In genomic region chr7:112376611-112377010, GRCm38 (mm10) we compare ENCODE assay signal across 11 mouse cellular contexts. TPM values are rescaled to one million over a fixed set of nuclear protein-coding genes. Genes with fewer than 3 reads are reported as not detected.
DNase-seq lines count a peak whose midpoint lies in the region; ATAC-seq and TF ChIP-seq lines count a peak whose summit lies in the region.
"Had no signal": no experiment of that assay in that cellular context is flagged by ENCODE, and none has a peak within 500 bp of the region (broad histone marks: within the 10 kb centered on the region; RNA-seq: fewer than 3 reads in every experiment).

No protein-coding gene starts in this region.

- H3K9ac ChIP-seq in embryonic facial prominence, embryonic 12.5 days = 0 out of 2 replicates have a peak overlapping the region, but pooled peaks have one; percentile 12
- no peak overlapping the region for H3K9ac ChIP-seq in heart, postnatal 0 days (replicated peaks; ENCODE audit: low read depth, low read length)
- H3K9ac ChIP-seq in midbrain, embryonic 11.5 days (ENCODE audit: low read length) = no peak overlapping the region
- H3K9ac ChIP-seq: hindbrain, embryonic 13.5 days; liver, embryonic 14.5 days had no signal

- no peak overlapping the region for H3K27ac ChIP-seq in embryonic facial prominence, embryonic 12.5 days
- H3K27ac ChIP-seq in embryonic facial prominence, embryonic 10.5 days (replicated peaks) = no peak overlapping the region
- H3K27ac ChIP-seq in heart, postnatal 0 days (ENCODE audit: low read depth) = peak overlapping the region; percentile 79; the same call in 1 of the 2 replicates
- H3K27ac ChIP-seq in midbrain, embryonic 11.5 days (ENCODE audit: low read depth, low read length) = no peak overlapping the region
- H3K27ac ChIP-seq in midbrain, embryonic 10.5 days (replicated peaks) = no peak overlapping the region
- H3K27ac ChIP-seq: hindbrain, embryonic 13.5 days; liver, embryonic 14.5 days had no signal

- ATAC-seq in embryonic facial prominence, embryonic 12.5 days (ENCODE audit: insufficient number of reproducible peaks, insufficient read depth, low FRiP score, low TSS enrichment) = no peak
- no peak for ATAC-seq in heart, postnatal 0 days (ENCODE audit: insufficient read depth, low read depth)
- no peak for ATAC-seq in midbrain, embryonic 11.5 days (ENCODE audit: low FRiP score)

- H3K4me3 ChIP-seq in embryonic facial prominence, embryonic 12.5 days = no peak overlapping the region
- no peak overlapping the region for H3K4me3 ChIP-seq in embryonic facial prominence, embryonic 10.5 days
- no peak overlapping the region for H3K4me3 ChIP-seq in heart, postnatal 0 days (ENCODE audit: low read depth, low read length)
- H3K4me3 ChIP-seq in midbrain, embryonic 11.5 days (ENCODE audit: low read depth, low read length) = no peak overlapping the region
- no peak overlapping the region for H3K4me3 ChIP-seq in midbrain, embryonic 10.5 days
- H3K4me3 ChIP-seq: hindbrain, embryonic 13.5 days had no signal

- intact Hi-C loops in left cerebral cortex, postnatal 14 days (cut with DNase I) = loop anchor here (5.0 kb wide), 1 partner anchor 756 kb away; no protein-coding TSS in a partner anchor

- no peaks in the 10 kb centered on the region for H3K36me3 ChIP-seq in embryonic facial prominence, embryonic 12.5 days
- H3K36me3 ChIP-seq in embryonic facial prominence, embryonic 10.5 days (replicated peaks) = no peaks in the 10 kb centered on the region
- H3K36me3 ChIP-seq in heart, postnatal 0 days (replicated peaks; ENCODE audit: control insufficient read depth, insufficient read depth, low read length) = no peaks in the 10 kb centered on the region; the same call in 1 of the 2 replicates
- H3K36me3 ChIP-seq in midbrain, embryonic 11.5 days (ENCODE audit: control insufficient read depth, insufficient read depth, low read length) = no peaks in the 10 kb centered on the region
- no peaks in the 10 kb centered on the region for H3K36me3 ChIP-seq in midbrain, embryonic 10.5 days
- H3K36me3 ChIP-seq: hindbrain, embryonic 13.5 days had no signal

- no peak for TF ChIP-seq EP300 in heart, postnatal 0 days (IDR thresholded peaks at IDR 0.05; ENCODE audit: low read depth)

- H3K27me3 ChIP-seq in embryonic facial prominence, embryonic 12.5 days = no peaks in the 10 kb centered on the region
- H3K27me3 ChIP-seq in embryonic facial prominence, embryonic 10.5 days (replicated peaks; ENCODE audit: low read depth, poor library complexity, severe bottlenecking) = peaks cover 4% of the 10 kb centered on the region; the same call in 1 of the 2 replicates
- no peaks in the 10 kb centered on the region for H3K27me3 ChIP-seq in heart, postnatal 0 days (ENCODE audit: control insufficient read depth, insufficient read depth, low read length)
- no peaks in the 10 kb centered on the region for H3K27me3 ChIP-seq in midbrain, embryonic 11.5 days (ENCODE audit: control insufficient read depth, insufficient read depth, low read length)
- H3K27me3 ChIP-seq in midbrain, embryonic 10.5 days (ENCODE audit: low read depth, poor library complexity, severe bottlenecking) = peaks cover 5% of the 10 kb centered on the region; the same call in 1 of the 2 replicates

- TF ChIP-seq CTCF in heart, postnatal 0 days (IDR thresholded peaks at IDR 0.05; ENCODE audit: low read depth) = no peak

- 65% methylated on average over 2 of the region's 2 CpGs for WGBS in embryonic facial prominence, embryonic 12.5 days
- 66% methylated on average over 2 of the region's 2 CpGs for WGBS in embryonic facial prominence, embryonic 10.5 days
- WGBS in heart, postnatal 0 days = 34% methylated on average over 2 of the region's 2 CpGs
- 80% methylated on average over 2 of the region's 2 CpGs for WGBS in midbrain, embryonic 11.5 days
- WGBS in midbrain, embryonic 10.5 days = 79% methylated on average over 2 of the region's 2 CpGs

- H3K4me1 ChIP-seq in embryonic facial prominence, embryonic 12.5 days = peaks cover 5% of the 10 kb centered on the region; the same call in 1 of the 2 replicates
- H3K4me1 ChIP-seq in embryonic facial prominence, embryonic 10.5 days = peaks cover 9% of the 10 kb centered on the region; the same call in 1 of the 2 replicates
- peaks cover 17% of the 10 kb centered on the region; the same call in 1 of the 2 replicates for H3K4me1 ChIP-seq in heart, postnatal 0 days (ENCODE audit: control insufficient read depth, insufficient read depth)
- H3K4me1 ChIP-seq in midbrain, embryonic 11.5 days (ENCODE audit: control insufficient read depth, insufficient read depth, low read length) = no peaks in the 10 kb centered on the region
- 0 out of 2 replicates have a peak, but pooled peaks cover 3% of the 10 kb centered on the region for H3K4me1 ChIP-seq in midbrain, embryonic 10.5 days
- H3K4me1 ChIP-seq: hindbrain, embryonic 13.5 days had no signal

- DNase-seq in embryonic facial prominence, embryonic 10.5 days (ENCODE audit: low spot score) = no peak
- DNase-seq in heart, postnatal 0 days (ENCODE audit: low spot score) = no peak
- DNase-seq in heart, adult 8-10 months (ENCODE audit: low spot score) = no peak
- DNase-seq in midbrain, embryonic 11.5 days (ENCODE audit: low spot score, missing footprints) = peak; percentile 82
- DNase-seq in midbrain, embryonic 10.5 days (ENCODE audit: low spot score) = no peak
- no peak for DNase-seq in left cerebral cortex, postnatal 14 days (ENCODE audit: low spot score in 2 of 2)
- no peak for DNase-seq in embryo, embryonic 11 days

- H3K9me3 ChIP-seq in embryonic facial prominence, embryonic 12.5 days = no peaks in the 10 kb centered on the region
- H3K9me3 ChIP-seq in embryonic facial prominence, embryonic 10.5 days = no peaks in the 10 kb centered on the region
- H3K9me3 ChIP-seq in heart, postnatal 0 days (replicated peaks; ENCODE audit: control insufficient read depth, low read length) = no peaks in the 10 kb centered on the region
- H3K9me3 ChIP-seq in midbrain, embryonic 11.5 days (ENCODE audit: control insufficient read depth, low read length) = no peaks in the 10 kb centered on the region
- no peaks in the 10 kb centered on the region for H3K9me3 ChIP-seq in midbrain, embryonic 10.5 days (replicated peaks)
- H3K9me3 ChIP-seq: hindbrain, embryonic 13.5 days had no signal

- no peak overlapping the region for H3K4me2 ChIP-seq in embryonic facial prominence, embryonic 12.5 days (replicated peaks)
- no peak overlapping the region for H3K4me2 ChIP-seq in heart, postnatal 0 days (ENCODE audit: low read depth, low read length)
- no peak overlapping the region for H3K4me2 ChIP-seq in midbrain, embryonic 11.5 days
- H3K4me2 ChIP-seq: hindbrain, embryonic 13.5 days had no signal

RNA-seq across cellular contexts. Expression of gene Parva, which starts 50.7 kb away (rescaled TPM):
- polyA plus RNA-seq in embryonic facial prominence, embryonic 12.5 days (2016; fragmentation: Nextera tagmentation; extraction: Ambion mirVana) = 98.4 and 112 TPM in 2 replicates
- 62.7 and 70.3 TPM in 2 replicates for polyA plus RNA-seq in embryonic facial prominence, embryonic 10.5 days (2016; fragmentation: Nextera tagmentation; extraction: Ambion mirVana)
- 46.7 and 53.0 TPM in 2 replicates for total RNA-seq in heart, postnatal 0 days (2014; rRNA removed; ENCODE audit: low replicate concordance)
- polyA plus RNA-seq in heart, postnatal 0 days (2015; fragmentation: Nextera tagmentation; extraction: Ambion mirVana) = 39.7 and 41.6 TPM in 2 replicates
- 10 to 100 TPM; 42.6 to 46.1 (median 44.5) TPM for total RNA-seq in heart, adult 8-10 months (2022)
- 50.0 and 50.2 TPM in 2 replicates for polyA plus RNA-seq in midbrain, embryonic 11.5 days (2014; fragmentation: Nextera tagmentation; extraction: Ambion mirVana)
- polyA plus RNA-seq in midbrain, embryonic 10.5 days (2016; fragmentation: Nextera tagmentation; extraction: Ambion mirVana) = 50.9 and 55.6 TPM in 2 replicates
- total RNA-seq in left cerebral cortex, postnatal 14 days (2021) = 10 to 100 TPM; 48.0 to 51.9 TPM
- total RNA-seq: megakaryocyte progenitor cell, adult 5-6 weeks had no signal
